Comparison of ENCODE assay signal across 8 mouse cellular contexts in the genomic region with DNA sequence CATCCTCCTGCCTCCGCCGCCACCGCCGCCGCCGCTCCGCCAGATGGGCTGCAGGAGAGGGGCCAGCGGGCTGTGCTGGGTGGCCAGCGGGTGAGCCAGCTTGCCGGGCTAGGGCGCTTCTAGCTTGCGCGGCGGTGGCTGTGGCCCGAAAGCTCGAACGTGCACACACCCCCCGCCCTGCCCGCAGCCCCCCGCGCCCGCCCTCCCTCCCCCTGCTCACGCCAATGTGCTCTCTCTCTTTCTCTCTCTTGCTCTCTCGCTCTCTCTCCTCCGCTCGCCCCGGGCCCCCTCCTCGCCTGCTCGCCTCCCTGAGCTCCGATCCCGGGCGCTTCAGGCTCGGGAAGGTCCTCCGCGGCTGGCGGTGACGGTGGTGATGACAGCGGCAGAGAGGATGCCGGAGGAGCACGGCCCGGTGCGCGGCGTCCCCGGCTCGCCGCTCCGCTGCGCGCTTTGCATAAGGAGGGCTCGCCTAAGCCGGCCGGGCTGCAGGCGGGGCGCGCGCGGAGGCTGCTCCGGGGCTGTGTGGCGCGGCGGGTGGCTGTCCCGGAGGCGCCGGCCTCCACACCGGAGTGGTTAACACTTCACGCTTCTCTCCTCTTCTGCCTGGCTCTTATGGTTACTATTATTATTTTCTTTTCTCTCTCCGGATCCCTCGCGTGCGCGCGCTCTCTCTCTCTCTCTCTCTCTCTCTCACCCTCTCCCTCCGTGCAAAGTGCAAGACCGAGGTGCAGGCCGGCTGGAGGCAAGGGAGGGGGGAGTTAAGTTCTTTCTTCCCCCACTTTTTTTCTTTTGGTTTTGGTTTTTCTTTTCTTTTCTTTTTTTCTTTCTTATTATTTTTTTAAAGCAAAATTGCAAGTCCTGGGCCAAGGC. TPM values are rescaled to one million over a fixed set of nuclear protein-coding genes. Genes with fewer than 3 reads are reported as not detected.
DNase-seq lines count a peak whose midpoint lies in the region; ATAC-seq and TF ChIP-seq lines count a peak whose summit lies in the region.

No protein-coding gene starts in this region.

- ATAC-seq in forebrain, postnatal 0 days: peak; percentile 83
- peak; percentile 86 for ATAC-seq in neural tube, embryonic 14.5 days (ENCODE audit: low read depth)

- H3K27ac ChIP-seq in forebrain, postnatal 0 days (ENCODE audit: low read depth, low read length): peak overlapping the region; percentile 74
- H3K27ac ChIP-seq in layer of hippocampus, adult 2 months: peak overlapping the region; percentile 80
- H3K27ac ChIP-seq in neural tube, embryonic 14.5 days (ENCODE audit: low read depth, low read length): peak overlapping the region; percentile 86

- TF ChIP-seq POLR2A in lung, adult 2 months (IDR thresholded peaks at IDR 0.05; ENCODE audit: borderline replicate concordance, extremely low read depth, low read depth, low read length): no peak

- intact Hi-C loops in heart, postnatal 36 days (cut with DNase I): loop anchor here (5.0 to 10.0 kb wide), 6 partner anchors 305 to 1255 kb away; no protein-coding TSS in a partner anchor

- H3K4me3 ChIP-seq in forebrain, postnatal 0 days (ENCODE audit: low read depth, low read length): peak overlapping the region; percentile 55
- H3K4me3 ChIP-seq in layer of hippocampus, adult 2 months: peak overlapping the region; percentile 65
- H3K4me3 ChIP-seq in lung, adult 2 months (replicated peaks; ENCODE audit: extremely low read depth, low read depth, low read length): peak overlapping the region; percentile 85
- H3K4me3 ChIP-seq in neural tube, embryonic 14.5 days (ENCODE audit: low read depth, low read length): peak overlapping the region; percentile 64

- under 1% methylated on average over 68 of the region's 76 CpGs for WGBS in forebrain, postnatal 0 days
- under 1% methylated on average over 60 of the region's 76 CpGs for WGBS in lung, adult 2 months
- WGBS in neural tube, embryonic 14.5 days: under 1% methylated on average over 56 of the region's 76 CpGs

- peaks cover 8% of the 10 kb centered on the region; the same call in 1 of the 2 replicates for H3K4me1 ChIP-seq in forebrain, postnatal 0 days (ENCODE audit: insufficient read depth)
- H3K4me1 ChIP-seq in lung, adult 2 months (ENCODE audit: control insufficient read depth, insufficient read depth, low read length): peaks cover 4% of the 10 kb centered on the region; the same call in 1 of the 2 replicates
- peaks cover 3% of the 10 kb centered on the region; the same call in 1 of the 2 replicates for H3K4me1 ChIP-seq in neural tube, embryonic 14.5 days (ENCODE audit: control insufficient read depth, insufficient read depth, low read length)

- peaks cover 38% of the 10 kb centered on the region for H3K27me3 ChIP-seq in forebrain, postnatal 0 days (ENCODE audit: insufficient read depth, low read length)
- no peaks in the 10 kb centered on the region for H3K27me3 ChIP-seq in neural tube, embryonic 14.5 days (ENCODE audit: control insufficient read depth, insufficient read depth, low read length)

- H3K36me3 ChIP-seq in forebrain, postnatal 0 days (ENCODE audit: insufficient read depth): no peaks in the 10 kb centered on the region
- H3K36me3 ChIP-seq in neural tube, embryonic 14.5 days (ENCODE audit: control insufficient read depth, insufficient read depth, low read length): no peaks in the 10 kb centered on the region

- no peak for TF ChIP-seq CTCF in forebrain, postnatal 0 days (IDR thresholded peaks at IDR 0.05; ENCODE audit: low read depth)
- no peak for TF ChIP-seq CTCF in layer of hippocampus, adult 2 months (conservative IDR thresholded peaks at IDR 0.05)
- TF ChIP-seq CTCF in lung, adult 2 months (IDR thresholded peaks at IDR 0.05; ENCODE audit: insufficient read depth, low read length): no peak

- peak overlapping the region; percentile 97 for H3K4me2 ChIP-seq in forebrain, postnatal 0 days (ENCODE audit: low read depth)
- H3K4me2 ChIP-seq in neural tube, embryonic 14.5 days (ENCODE audit: low read depth, low read length): peak overlapping the region; percentile 88

- H3K9me3 ChIP-seq in forebrain, postnatal 0 days (ENCODE audit: low read length): no peaks in the 10 kb centered on the region
- no peaks in the 10 kb centered on the region for H3K9me3 ChIP-seq in neural tube, embryonic 14.5 days (ENCODE audit: control insufficient read depth, low read length)

- peak overlapping the region; percentile 60 for H3K9ac ChIP-seq in forebrain, postnatal 0 days
- H3K9ac ChIP-seq in neural tube, embryonic 14.5 days (replicated peaks; ENCODE audit: low read depth, low read length): peak overlapping the region; percentile 76

- peak; percentile 31 to 41 for DNase-seq in CD8-positive naive resting alpha-beta T cell, adult 2 months (ENCODE audit: low read depth in 2 of 2, low spot score in 2 of 2)
- peak; percentile 75 for DNase-seq in cerebellum, adult 11-12 months
- peak; percentile 55 for DNase-seq in forebrain, postnatal 0 days
- DNase-seq in heart, postnatal 36 days: peak; percentile 64 to 81
- peak; percentile 15 to 37 for DNase-seq in layer of hippocampus, adult 2 months (ENCODE audit: low spot score in 2 of 2)
- peak; percentile 66 for DNase-seq in lung, adult 2 months
- peak; percentile 76 for DNase-seq in testis, postnatal 10 days (ENCODE audit: low spot score)

RNA-seq across cellular contexts. Expression of a gene that starts 0.5 kb away (rescaled TPM):
- total RNA-seq in forebrain, postnatal 0 days (2014; rRNA removed): 16.7 and 20.9 TPM in 2 replicates
- 4.3 and 5.0 TPM in 2 replicates for polyA plus RNA-seq in forebrain, postnatal 0 days (2015; fragmentation: Nextera tagmentation; extraction: Ambion mirVana)
- 1 to 10 TPM; 8.7 to 9.1 TPM for total RNA-seq in heart, postnatal 36 days (2021)
- total RNA-seq in layer of hippocampus, adult 2 months (2021): 10 to 100 TPM; 18.9 to 19.9 TPM
- polyA plus RNA-seq in lung, adult 2 months (2012; rRNA removed): 8.2 and 9.0 TPM in 2 replicates
- polyA plus RNA-seq in neural tube, embryonic 14.5 days (2014; fragmentation: Nextera tagmentation; extraction: Ambion mirVana): 20.5 and 20.9 TPM in 2 replicates

Comparison
In these comparisons a context has a peak if more than half of its experiments do, and no peak if none do; other contexts are left out.
1. Peak in every context shown above with its lines: DNase-seq, ATAC-seq, H3K4me3 ChIP-seq and H3K27ac ChIP-seq.
2. DNase-seq: peak in every context shown above with its lines; median percentile 76 in testis, postnatal 10 days; 75 in cerebellum, adult 11-12 months; 72 in heart, postnatal 36 days; 66 in lung, adult 2 months; 55 in forebrain, postnatal 0 days; 36 in CD8-positive naive resting alpha-beta T cell, adult 2 months; 26 in layer of hippocampus, adult 2 months.